Mouse (Mus musculus) Muller cell, postnatal 12 days (primary cell): ENCODE data around the gene Glrx2.

Experiments
- DNase-seq: peaks from one replicate; pipeline ENCODE4 v3.0.0-alpha.2; 2015; ENCODE audit errors: inconsistent ontology term

Glrx2 gene

DNA sequence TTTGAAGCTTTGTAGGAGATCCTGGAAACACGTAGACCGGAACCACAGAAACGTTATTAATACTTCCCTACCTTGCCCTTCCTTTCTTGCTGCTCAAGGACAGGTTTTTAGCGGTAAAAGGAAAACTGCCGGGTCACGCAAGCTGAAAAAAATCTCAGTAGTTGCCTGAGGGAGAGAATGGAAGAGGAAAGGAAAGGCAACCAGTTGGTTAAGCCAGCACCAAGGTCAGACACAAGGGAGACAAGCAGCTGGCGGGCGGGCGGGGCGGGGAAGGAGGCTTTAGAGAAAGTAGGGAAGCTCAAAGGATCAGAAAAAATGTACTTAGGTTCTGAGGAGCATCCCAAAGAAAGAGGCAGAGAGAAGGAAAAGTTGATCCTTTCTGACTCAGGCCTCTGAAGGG, 29.7 kb downstream of the Glrx2 start:
- DNase-seq, result no peak

DNA sequence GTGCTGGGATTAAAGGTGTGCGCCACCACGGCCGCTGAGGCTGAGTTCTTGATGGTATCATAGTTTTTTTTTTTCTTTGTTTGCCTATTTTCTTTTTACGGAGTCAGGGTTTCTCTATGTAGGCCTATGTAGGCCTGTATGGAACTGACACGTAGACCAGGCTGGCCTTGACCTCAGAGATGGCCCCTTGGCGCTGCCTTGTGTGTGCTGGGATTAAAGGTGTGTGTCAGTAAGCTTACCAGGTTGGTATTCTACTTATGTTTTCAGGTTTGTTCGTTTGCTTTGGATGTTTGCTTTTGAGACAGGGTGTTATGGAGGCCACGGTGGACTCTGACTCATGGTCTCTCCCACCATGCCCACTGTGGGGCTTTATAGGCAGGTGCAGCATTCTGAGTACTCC, 46.0 kb downstream of the Glrx2 start:
- DNase-seq, result no peak

DNA sequence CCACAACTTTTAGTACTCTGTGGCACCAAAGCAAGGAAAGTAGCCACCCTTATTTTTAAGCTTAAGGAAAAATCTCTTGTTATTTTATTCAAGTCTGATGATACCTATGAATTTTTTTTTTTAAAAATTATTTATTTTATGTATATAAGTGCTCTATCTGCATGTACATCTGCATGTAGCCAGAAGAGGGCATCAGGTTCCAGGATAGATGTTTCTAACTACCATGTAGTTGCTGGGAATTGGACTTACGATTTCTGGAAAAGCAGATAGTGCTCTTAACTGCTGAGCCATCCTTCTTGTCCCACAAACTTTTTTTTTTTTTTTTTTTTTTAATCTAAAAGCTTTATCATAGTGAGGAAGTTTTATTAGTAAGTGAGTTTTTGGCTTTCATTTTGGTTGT, 48.3 kb downstream of the Glrx2 start:
- no peak for DNase-seq

DNA sequence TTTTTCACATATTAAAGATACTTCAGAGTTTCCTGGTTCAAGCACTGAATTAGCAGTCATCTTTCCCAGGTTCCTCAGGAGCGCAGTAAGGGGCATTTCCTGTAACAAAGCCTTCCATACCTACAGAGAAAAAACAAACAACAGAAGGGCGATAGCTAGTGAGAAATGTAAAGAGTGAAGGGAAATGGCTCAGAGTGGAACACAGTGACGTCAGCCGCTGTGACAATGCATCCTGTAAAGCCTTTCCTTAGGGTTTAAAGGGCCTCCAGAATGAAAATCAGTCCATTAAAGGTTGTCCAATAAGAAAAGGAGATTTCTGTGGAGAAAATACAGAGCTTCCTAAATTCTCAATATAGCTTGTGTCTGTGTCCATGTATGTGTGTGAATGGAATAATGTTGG, 49.7 kb downstream of the Glrx2 start:
- DNase-seq, result no peak

DNA sequence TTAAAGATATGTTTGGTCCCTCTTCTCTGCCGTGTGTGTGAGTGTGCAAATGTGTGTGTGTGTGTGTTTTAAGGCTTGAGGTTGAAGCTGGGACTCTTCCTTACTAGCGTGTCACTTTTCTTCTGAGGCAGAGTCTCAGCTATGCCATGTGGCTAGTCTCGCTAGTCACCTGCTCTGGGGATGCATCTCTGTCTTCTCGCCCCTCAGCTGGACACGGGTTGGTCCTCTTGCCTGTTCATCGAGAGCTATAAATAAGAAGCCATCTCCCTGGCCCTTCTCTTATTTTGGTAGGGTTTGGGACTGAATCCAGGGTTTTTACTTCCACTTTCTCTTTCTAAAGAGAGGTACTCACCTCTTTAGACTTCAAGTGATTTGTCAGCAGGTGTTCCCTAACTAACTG, 50.1 kb downstream of the Glrx2 start:
- no peak for DNase-seq

DNA sequence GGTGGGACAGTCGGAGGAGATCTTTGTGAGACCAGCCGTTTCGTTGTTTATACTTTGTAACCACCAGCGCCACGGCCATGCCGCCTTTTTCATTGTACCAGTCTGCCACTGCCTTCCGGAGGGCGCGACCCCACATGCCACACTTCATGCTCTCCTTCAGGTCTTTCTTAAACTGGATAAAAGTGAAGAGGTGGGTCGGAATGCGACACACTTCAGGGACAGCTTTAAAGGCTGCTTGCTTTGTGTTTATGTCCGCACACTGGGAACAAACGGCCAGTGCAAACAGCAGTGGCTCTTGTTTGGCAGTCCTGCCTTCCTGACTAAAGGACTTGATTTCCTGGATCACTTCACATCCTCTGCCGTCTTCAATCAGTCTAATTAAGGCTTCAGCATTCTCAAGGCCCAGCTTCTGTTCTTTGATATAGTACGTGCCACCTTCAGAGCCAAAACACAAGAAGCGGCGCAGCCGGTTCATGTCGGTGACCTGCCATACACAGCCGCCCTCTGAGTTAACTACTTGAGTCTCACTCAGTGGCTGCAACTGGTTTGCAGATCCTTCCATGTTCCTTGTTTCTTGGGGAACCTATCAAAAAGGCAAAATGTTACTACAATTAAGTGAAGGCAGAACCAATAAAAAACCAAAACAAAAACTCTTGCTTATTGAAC, 54.4 kb downstream of the Glrx2 start:
- DNase-seq, result peak; percentile 14

DNA sequence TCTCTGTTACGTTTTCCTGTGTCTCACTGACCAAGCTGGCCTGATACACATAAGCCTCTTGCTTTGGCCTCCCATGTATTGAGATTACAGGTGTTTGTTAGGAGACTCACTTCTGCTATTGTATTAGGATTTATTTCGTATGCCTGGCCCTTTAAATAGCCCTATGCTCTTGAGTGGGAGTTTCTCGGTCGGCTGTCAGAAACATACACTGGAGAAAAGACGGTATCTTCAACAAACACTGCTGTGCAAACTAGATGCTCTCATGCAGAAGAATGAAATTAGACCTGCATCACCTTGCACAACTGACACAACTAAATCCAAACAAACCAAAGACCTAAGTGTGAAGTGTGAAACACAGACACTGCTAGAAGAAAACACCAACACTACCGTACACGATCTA, 56.9 kb downstream of the Glrx2 start:
- DNase-seq, result no peak

DNA sequence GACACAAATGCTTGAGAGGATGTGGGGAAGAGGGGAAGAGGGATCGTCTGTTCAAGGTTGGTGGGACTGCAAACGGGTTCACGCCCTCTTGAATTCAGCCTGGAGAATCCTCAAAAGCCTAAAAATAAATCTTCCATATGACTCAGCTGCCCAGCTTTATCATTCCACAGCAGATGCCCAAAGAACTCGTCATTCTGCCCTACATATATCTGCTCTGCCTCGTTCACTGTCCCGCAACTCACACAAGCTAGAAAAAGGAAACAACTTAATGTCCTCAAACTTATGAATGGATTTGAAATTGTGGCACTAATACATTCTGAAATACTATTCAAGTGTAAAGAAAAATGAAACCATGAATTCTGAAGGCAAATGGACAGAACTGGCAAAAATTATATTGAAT, 57.8 kb downstream of the Glrx2 start:
- peak; percentile 71 for DNase-seq

DNA sequence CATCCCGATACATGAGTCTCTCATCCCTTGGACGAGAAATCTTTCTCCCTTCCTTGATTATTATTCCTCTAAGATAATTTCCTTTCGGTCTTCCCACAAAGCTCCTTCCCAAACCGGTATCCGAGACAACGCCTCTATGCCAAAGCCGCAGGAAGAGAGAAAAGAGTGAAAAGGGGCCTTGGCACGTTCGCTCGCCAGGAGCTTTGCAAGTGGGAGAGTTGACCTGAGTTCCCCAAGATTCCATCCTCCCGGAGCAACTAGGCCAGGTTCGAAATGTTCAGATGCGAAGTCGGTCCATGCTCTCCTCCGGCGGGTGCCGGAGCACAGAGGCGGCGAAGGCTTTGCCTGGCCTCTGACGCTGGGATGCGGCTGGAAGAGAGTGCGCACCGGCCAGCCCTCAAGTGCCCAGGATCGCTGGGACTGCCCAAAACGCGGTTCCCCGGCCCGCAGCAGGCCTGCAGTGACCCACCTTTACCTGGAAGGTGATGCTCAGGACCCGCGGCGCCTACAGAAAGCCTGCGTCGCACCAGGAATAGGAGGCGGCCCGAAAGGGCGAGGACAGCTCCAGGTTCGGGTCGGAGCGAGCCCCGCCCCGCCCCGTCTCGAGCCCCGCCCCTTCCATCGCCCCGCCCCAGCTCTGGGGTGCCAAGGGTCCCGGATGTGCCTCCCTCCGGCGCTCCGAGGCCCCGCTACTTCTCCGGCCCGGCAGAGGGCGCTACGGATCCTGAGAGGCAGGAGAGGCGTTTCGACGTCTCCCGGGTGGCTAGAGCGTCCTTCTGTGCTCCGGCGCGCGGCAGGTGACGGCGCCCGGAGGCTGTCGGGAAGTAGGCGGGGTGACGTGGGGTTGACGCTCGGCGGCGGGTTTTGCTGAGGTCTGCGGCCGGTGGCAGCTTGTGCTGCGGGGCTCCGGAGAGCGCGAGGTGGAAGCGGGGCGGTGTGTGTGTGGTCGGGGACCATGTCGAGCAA, 60.6 kb downstream of the Glrx2 start, which contains the start of the genes Trove2 and Uchl5:
Trove2 (minus strand) TSS at position 623 of the 966 bp plus-strand sequence.
Uchl5 (plus strand) TSS at position 827 of the 966 bp plus-strand sequence.
- peak; percentile 99 for DNase-seq

DNA sequence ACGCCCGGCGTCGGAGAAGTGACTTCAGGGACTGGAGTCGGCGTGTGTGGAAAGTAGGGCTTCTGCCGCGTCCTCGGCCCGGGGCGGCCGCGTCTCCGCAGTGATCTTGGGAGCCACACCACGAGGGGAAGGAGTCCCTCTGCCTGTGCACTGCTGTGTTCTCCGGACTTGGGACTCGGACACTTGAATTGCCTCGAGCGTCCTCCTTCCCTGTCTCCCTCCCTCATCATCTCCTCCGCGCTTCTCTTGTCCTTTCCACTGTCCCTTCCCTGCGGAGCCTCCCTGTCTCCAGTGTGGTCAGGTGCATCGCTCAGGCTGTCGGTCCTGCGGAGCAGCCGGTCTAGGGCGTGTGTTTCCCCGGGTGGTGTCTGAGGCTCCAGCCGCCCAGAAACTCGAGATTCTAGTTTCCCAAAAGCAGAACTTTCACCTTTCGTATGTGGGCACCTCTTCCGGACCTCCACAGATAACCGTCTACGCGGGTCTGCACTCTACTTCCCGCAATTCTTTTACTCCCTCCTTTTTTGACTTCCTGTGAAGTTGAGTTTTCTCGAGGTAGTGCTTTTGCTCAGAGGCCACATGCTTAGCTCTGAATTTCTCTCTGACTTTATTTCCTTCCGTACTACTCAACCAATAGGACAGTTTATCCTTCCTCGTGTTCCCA, 61.5 kb downstream of the Glrx2 start:
- DNase-seq, result no peak

DNA sequence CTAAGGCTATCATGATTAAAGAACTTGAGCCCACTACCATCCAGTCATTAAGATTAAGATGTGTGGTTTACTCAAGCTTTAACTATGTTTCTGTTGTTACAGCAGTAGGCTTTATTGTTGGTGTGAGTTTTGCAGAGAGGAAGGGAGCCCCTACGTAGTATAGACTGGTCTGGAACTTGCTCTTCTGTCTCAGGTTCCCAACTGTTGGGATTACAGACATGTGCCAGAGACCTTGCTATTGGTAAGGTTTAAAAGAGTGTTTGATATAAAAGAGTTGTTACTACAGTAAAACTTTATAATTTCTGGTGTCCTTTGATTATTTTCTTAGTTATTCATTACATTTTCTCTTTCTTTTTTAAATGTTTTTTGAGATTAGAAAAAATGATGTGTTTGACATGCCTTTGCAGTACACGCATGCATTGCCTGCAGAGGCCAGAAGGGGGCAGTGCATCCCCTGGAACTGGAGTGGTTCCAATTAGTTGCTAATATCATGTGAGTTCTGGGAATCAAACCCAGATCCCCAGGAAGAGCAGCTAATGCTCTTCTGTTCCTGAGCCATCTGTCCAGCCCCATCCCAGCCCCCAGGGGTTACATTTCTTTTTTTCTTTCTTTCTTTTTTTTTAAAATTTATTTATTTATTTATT, 72.6 kb downstream of the Glrx2 start:
- DNase-seq, result no peak
